Mouse (Mus musculus): ENCODE results near the gene Itpr3.

DNA sequence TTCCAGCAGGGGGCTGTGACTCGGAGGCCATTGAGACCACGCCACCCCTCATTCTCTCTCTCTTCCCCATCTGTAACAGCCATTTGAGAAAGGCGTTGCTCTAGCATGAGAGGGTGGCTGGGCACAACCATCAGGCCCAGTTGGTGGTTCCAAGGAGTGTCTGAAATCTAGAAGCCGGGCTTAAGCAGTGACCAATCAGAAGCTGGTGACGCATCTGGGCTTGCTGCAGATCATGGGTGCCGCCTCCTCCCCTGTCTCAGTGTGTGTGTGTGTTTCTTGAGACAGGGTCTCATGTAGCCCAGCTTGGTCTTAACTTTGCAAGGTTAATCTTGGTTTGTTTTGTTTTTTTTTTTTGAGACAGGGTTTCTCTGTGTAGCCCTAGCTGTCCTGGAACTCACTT is 11.9 kb upstream of the Itpr3 start:
- TF ChIP-seq CTCF (IDR thresholded peaks at IDR 0.05): no peak
- TF ChIP-seq POLR2A (IDR thresholded peaks at IDR 0.05; ENCODE audit: insufficient read depth, low read depth, low read length): no peak

Data from heart, adult 2 months (tissue).